23 mouse cellular contexts compared by ENCODE assay signal in genomic region chr3:146211964-146212363, GRCm38 (mm10).
"Had no signal": no experiment of that assay in that cellular context is flagged by ENCODE, and none has a peak within 500 bp of the region (broad histone marks: within the 10 kb centered on the region; RNA-seq: fewer than 3 reads in every experiment).

No protein-coding gene starts in this region.

- H3K27me3 ChIP-seq: heart, embryonic 12.5 days; kidney, embryonic 15.5 days; limb, embryonic 15.5 days had no signal

- DNase-seq: gastrocnemius, postnatal 14 days; gastrocnemius, postnatal 36 days; heart, adult 18-20 months; heart, postnatal 10 days; heart, postnatal 4 days; kidney, adult 11 months; kidney, adult 2 months; kidney, postnatal 14 days; kidney, postnatal 36 days; layer of hippocampus, adult 9-11 months; layer of hippocampus, postnatal 36 days; left cerebral cortex, postnatal 4 days had no signal

- H3K4me1 ChIP-seq: hindbrain, embryonic 10.5 days; hindbrain, embryonic 12.5 days; kidney, embryonic 15.5 days; limb, embryonic 13.5 days; limb, embryonic 15.5 days had no signal

- H3K4me2 ChIP-seq: heart, embryonic 12.5 days; hindbrain, embryonic 12.5 days; hindbrain, embryonic 14.5 days; kidney, embryonic 15.5 days; limb, embryonic 13.5 days; limb, embryonic 15.5 days had no signal

- ATAC-seq: hindbrain, postnatal 0 days; intestine, embryonic 16.5 days had no signal

- H3K4me3 ChIP-seq: heart, embryonic 10.5 days; heart, embryonic 12.5 days; hindbrain, embryonic 10.5 days; hindbrain, embryonic 12.5 days; kidney, embryonic 15.5 days; limb, embryonic 13.5 days; limb, embryonic 15.5 days had no signal

- H3K9ac ChIP-seq: heart, embryonic 12.5 days; hindbrain, embryonic 12.5 days; hindbrain, embryonic 14.5 days; kidney, embryonic 15.5 days; limb, embryonic 13.5 days; limb, embryonic 15.5 days had no signal

- H3K9me3 ChIP-seq: heart, embryonic 10.5 days; heart, embryonic 12.5 days; hindbrain, embryonic 10.5 days; hindbrain, embryonic 12.5 days; kidney, embryonic 15.5 days; limb, embryonic 13.5 days; limb, embryonic 15.5 days had no signal

- H3K36me3 ChIP-seq: heart, embryonic 10.5 days; heart, embryonic 12.5 days; hindbrain, embryonic 10.5 days; hindbrain, embryonic 12.5 days; kidney, embryonic 15.5 days; limb, embryonic 13.5 days; limb, embryonic 15.5 days had no signal

- H3K27ac ChIP-seq: hindbrain, embryonic 10.5 days; hindbrain, embryonic 12.5 days; hindbrain, embryonic 14.5 days; hindbrain, postnatal 0 days; kidney, embryonic 15.5 days; kidney, postnatal 0 days; limb, embryonic 13.5 days; limb, embryonic 15.5 days had no signal
